Mouse (Mus musculus): ENCODE results near the gene Socs3. TPM values are rescaled to one million over a fixed set of nuclear protein-coding genes. Genes with fewer than 3 reads are reported as not detected.
A peak's percentile ranks its signal among the peaks of the same experiment; 100 is the strongest.

Gene Socs3
- polyA plus RNA-seq, 1 experiment from 2014 or later = 7.2 TPM

GRCm38 (mm10) chr11:117989926-117990325, 20.1 kb upstream of the Socs3 start:
- Histone ChIP-seq H3K27me3 (ENCODE audit: control insufficient read depth, insufficient read depth, low read depth, low read length) (no peaks in the 10 kb centered on the region), H3K36me3 (ENCODE audit: control insufficient read depth, insufficient read depth, low read length) (no peaks in the 10 kb centered on the region), H3K4me2 (ENCODE audit: low read length) (no peak overlapping the region), H3K4me1 (ENCODE audit: control insufficient read depth, insufficient read depth, low read length) (peaks cover 24% of the 10 kb centered on the region), H3K9ac (ENCODE audit: low read depth, low read length) (no peak overlapping the region), H3K27ac (ENCODE audit: low read length) (no peak overlapping the region), H3K4me3 (ENCODE audit: low read depth, low read length) (no peak overlapping the region), H3K9me3 (replicated peaks; ENCODE audit: control insufficient read depth, low read length, poor library complexity, severe bottlenecking) (no peaks in the 10 kb centered on the region)
- no peak for ATAC-seq
- WGBS = 42% methylated on average over 10 of the region's 10 CpGs

GRCm38 (mm10) chr11:117989241-117989640, 19.4 kb upstream of the Socs3 start:
- no peaks in the 10 kb centered on the region for H3K36me3 ChIP-seq (ENCODE audit: control insufficient read depth, insufficient read depth, low read length)
- H3K9me3 ChIP-seq (replicated peaks; ENCODE audit: control insufficient read depth, low read length, poor library complexity, severe bottlenecking) = no peaks in the 10 kb centered on the region
- H3K4me3 ChIP-seq (ENCODE audit: low read depth, low read length) = no peak overlapping the region
- no peak overlapping the region for H3K9ac ChIP-seq (ENCODE audit: low read depth, low read length)
- H3K4me2 ChIP-seq (ENCODE audit: low read length) = no peak overlapping the region
- 84% methylated on average over 4 of the region's 4 CpGs for WGBS
- H3K4me1 ChIP-seq (ENCODE audit: control insufficient read depth, insufficient read depth, low read length) = peaks cover 24% of the 10 kb centered on the region
- H3K27me3 ChIP-seq (ENCODE audit: control insufficient read depth, insufficient read depth, low read depth, low read length) = no peaks in the 10 kb centered on the region; the same call in 1 of the 2 replicates
- ATAC-seq = no peak
- H3K27ac ChIP-seq (ENCODE audit: low read length) = no peak overlapping the region

- H3K27me3 ChIP-seq (ENCODE audit: control insufficient read depth, insufficient read depth, low read depth, low read length) = no peaks in the 10 kb centered on the region; the same call in 1 of the 2 replicates
- peak overlapping the region; percentile 57 for H3K4me2 ChIP-seq (ENCODE audit: low read length)
- no peaks in the 10 kb centered on the region for H3K36me3 ChIP-seq (ENCODE audit: control insufficient read depth, insufficient read depth, low read length)
- 77% methylated on average over 4 of the region's 4 CpGs for WGBS
- H3K4me1 ChIP-seq (ENCODE audit: control insufficient read depth, insufficient read depth, low read length) = peaks cover 24% of the 10 kb centered on the region
- no peaks in the 10 kb centered on the region for H3K9me3 ChIP-seq (replicated peaks; ENCODE audit: control insufficient read depth, low read length, poor library complexity, severe bottlenecking)
- H3K9ac ChIP-seq (ENCODE audit: low read depth, low read length) = peak overlapping the region; percentile 96
- H3K4me3 ChIP-seq (ENCODE audit: low read depth, low read length) = peak overlapping the region; percentile 96
- H3K27ac ChIP-seq (ENCODE audit: low read length) = no peak overlapping the region
- no peak for ATAC-seq
Measured at GRCm38 (mm10) chr11:117987968-117988367, 18.1 kb upstream of the Socs3 start.

GRCm38 (mm10) chr11:117987032-117987451, 17.2 kb upstream of the Socs3 start:
- no peaks in the 10 kb centered on the region for H3K36me3 ChIP-seq (ENCODE audit: control insufficient read depth, insufficient read depth, low read length)
- H3K27ac ChIP-seq (ENCODE audit: low read length) = peak overlapping the region; percentile 93
- peaks cover 24% of the 10 kb centered on the region for H3K4me1 ChIP-seq (ENCODE audit: control insufficient read depth, insufficient read depth, low read length)
- H3K4me3 ChIP-seq (ENCODE audit: low read depth, low read length) = peak overlapping the region; percentile 96
- peak overlapping the region; percentile 96 for H3K9ac ChIP-seq (ENCODE audit: low read depth, low read length)
- no peaks in the 10 kb centered on the region; the same call in 1 of the 2 replicates for H3K27me3 ChIP-seq (ENCODE audit: control insufficient read depth, insufficient read depth, low read depth, low read length)
- peak overlapping the region; percentile 57 for H3K4me2 ChIP-seq (ENCODE audit: low read length)
- ATAC-seq = peak; percentile 78
- WGBS = under 1% methylated on average over 27 of the region's 32 CpGs
- H3K9me3 ChIP-seq (replicated peaks; ENCODE audit: control insufficient read depth, low read length, poor library complexity, severe bottlenecking) = no peaks in the 10 kb centered on the region

GRCm38 (mm10) chr11:117986126-117987031, 16.5 kb upstream of the Socs3 start, which contains the start of gene Pgs1:
Pgs1 (plus strand) TSS chr11:117986292.
- WGBS = 7% methylated on average over 44 of the region's 51 CpGs
- Histone ChIP-seq H3K4me3 (ENCODE audit: low read depth, low read length) (peak within 1 kb of the TSS; percentile 96), H3K4me2 (ENCODE audit: low read length) (peak within 1 kb of the TSS; percentile 86), H3K4me1 (ENCODE audit: control insufficient read depth, insufficient read depth, low read length) (peaks cover 24% of the 10 kb centered on the region), H3K9ac (ENCODE audit: low read depth, low read length) (peak within 1 kb of the TSS; percentile 96), H3K36me3 (ENCODE audit: control insufficient read depth, insufficient read depth, low read length) (no peaks in the 10 kb centered on the region), H3K27ac (ENCODE audit: low read length) (peak within 1 kb of the TSS; percentile 93), H3K9me3 (replicated peaks; ENCODE audit: control insufficient read depth, low read length, poor library complexity, severe bottlenecking) (no peaks in the 10 kb centered on the region), H3K27me3 (ENCODE audit: control insufficient read depth, insufficient read depth, low read depth, low read length) (no peaks in the 10 kb centered on the region; the same call in 1 of the 2 replicates)
- peak; percentile 93 for ATAC-seq

GRCm38 (mm10) chr11:117983770-117984169, 13.9 kb upstream of the Socs3 start:
- 69% methylated on average over 7 of the region's 7 CpGs for whole genome bisulfite sequencing
- ATAC-seq = no peak

GRCm38 (mm10) chr11:117982426-117982825, 12.6 kb upstream of the Socs3 start:
- Histone ChIP-seq H3K9me3 (replicated peaks; ENCODE audit: control insufficient read depth, low read length, poor library complexity, severe bottlenecking) (no peaks in the 10 kb centered on the region), H3K27me3 (ENCODE audit: control insufficient read depth, insufficient read depth, low read depth, low read length) (no peaks in the 10 kb centered on the region; the same call in 1 of the 2 replicates), H3K4me2 (ENCODE audit: low read length) (no peak overlapping the region), H3K36me3 (ENCODE audit: control insufficient read depth, insufficient read depth, low read length) (no peaks in the 10 kb centered on the region), H3K4me3 (ENCODE audit: low read depth, low read length) (no peak overlapping the region), H3K4me1 (ENCODE audit: control insufficient read depth, insufficient read depth, low read length) (peaks cover 6% of the 10 kb centered on the region), H3K9ac (ENCODE audit: low read depth, low read length) (no peak overlapping the region), H3K27ac (ENCODE audit: low read length) (no peak overlapping the region)
- ATAC-seq = no peak
- WGBS = 83% methylated on average over 5 of the region's 5 CpGs

More at GRCm38 (mm10) chr11:117983770-117984169, 13.9 kb upstream of the Socs3 start:
- H3K4me3 ChIP-seq (ENCODE audit: low read depth, low read length) = no peak overlapping the region
- no peak overlapping the region for H3K4me2 ChIP-seq (ENCODE audit: low read length)
- no peaks in the 10 kb centered on the region for H3K36me3 ChIP-seq (ENCODE audit: control insufficient read depth, insufficient read depth, low read length)
- H3K4me1 ChIP-seq (ENCODE audit: control insufficient read depth, insufficient read depth, low read length) = peaks cover 17% of the 10 kb centered on the region
- no peaks in the 10 kb centered on the region for H3K9me3 ChIP-seq (replicated peaks; ENCODE audit: control insufficient read depth, low read length, poor library complexity, severe bottlenecking)
- H3K27me3 ChIP-seq (ENCODE audit: control insufficient read depth, insufficient read depth, low read depth, low read length) = no peaks in the 10 kb centered on the region; the same call in 1 of the 2 replicates
- no peak overlapping the region for H3K9ac ChIP-seq (ENCODE audit: low read depth, low read length)
- H3K27ac ChIP-seq (ENCODE audit: low read length) = no peak overlapping the region

GRCm38 (mm10) chr11:117979388-117979787, 9.5 kb upstream of the Socs3 start:
- Histone ChIP-seq H3K4me2 (ENCODE audit: low read length) (no peak overlapping the region), H3K9ac (ENCODE audit: low read depth, low read length) (no peak overlapping the region), H3K4me1 (ENCODE audit: control insufficient read depth, insufficient read depth, low read length) (peaks cover 6% of the 10 kb centered on the region; the same call in 1 of the 2 replicates), H3K27ac (ENCODE audit: low read length) (no peak overlapping the region), H3K27me3 (ENCODE audit: control insufficient read depth, insufficient read depth, low read depth, low read length) (no peaks in the 10 kb centered on the region; the same call in 1 of the 2 replicates), H3K9me3 (replicated peaks; ENCODE audit: control insufficient read depth, low read length, poor library complexity, severe bottlenecking) (no peaks in the 10 kb centered on the region), H3K4me3 (ENCODE audit: low read depth, low read length) (no peak overlapping the region), H3K36me3 (ENCODE audit: control insufficient read depth, insufficient read depth, low read length) (no peaks in the 10 kb centered on the region)
- ATAC-seq = no peak
- 66% methylated on average over 7 of the region's 7 CpGs for WGBS
